Mouse (Mus musculus) G1E (cell line): ENCODE data around the gene Bcar1. TPM values are rescaled to one million over a fixed set of nuclear protein-coding genes. Genes with fewer than 3 reads are reported as not detected.

Experiments used
- ATAC-seq: 2 replicates; pipeline ENCODE4 v1.8.0; 2016; ENCODE audit warnings: mild to moderate bottlenecking; ENCODE audit not compliant: insufficient number of reproducible peaks, poor library complexity, low FRiP score, severe bottlenecking; ENCODE audit errors: extremely low read depth
- DNase-seq: peaks from one replicate; pipeline ENCODE4 v3.0.0; 2012; ENCODE audit warnings: low spot score
- H3K27me3 ChIP-seq: 2 replicates; pipeline ENCODE4 v1.6.1; 2012; ENCODE audit warnings: mild to moderate bottlenecking, low read length, inconsistent platforms; ENCODE audit not compliant: insufficient read depth
- H3K36me3 ChIP-seq: replicated peaks from 2 replicates; pipeline ENCODE3; 2012; ENCODE audit warnings: mild to moderate bottlenecking, inconsistent platforms
- H3K4me1 ChIP-seq: 2 replicates; pipeline ENCODE4 v1.6.1; 2012; ENCODE audit warnings: low read depth, low read length, inconsistent platforms, mixed read lengths; ENCODE audit not compliant: insufficient read depth
- H3K4me3 ChIP-seq: 2 replicates; pipeline ENCODE4 v1.5.1; 2012; ENCODE audit warnings: low read depth, mild to moderate bottlenecking, inconsistent platforms, low read length, moderate library complexity, mixed read lengths
- H3K9me3 ChIP-seq: replicated peaks from 2 replicates; pipeline ENCODE4 v1.6.1; 2012; ENCODE audit warnings: inconsistent platforms
- CTCF ChIP-seq: IDR thresholded peaks from 2 replicates; pipeline ENCODE4 v1.5.1; 2012; ENCODE audit warnings: low read depth, low read length, inconsistent platforms, mixed read lengths
- GATA1 ChIP-seq: IDR thresholded peaks from 2 replicates; pipeline ENCODE4 v1.6.1; 2012; ENCODE audit warnings: borderline replicate concordance, low read length, inconsistent platforms, mixed read lengths
- GATA2 ChIP-seq: IDR thresholded peaks from 2 replicates; pipeline ENCODE4 v1.6.1; 2012; ENCODE audit warnings: low read depth, low read length, inconsistent platforms, borderline replicate concordance
- POLR2AphosphoS5 ChIP-seq: IDR thresholded peaks from 2 replicates; pipeline ENCODE4 v1.6.1; 2012; ENCODE audit warnings: low read depth, low read length, inconsistent platforms; ENCODE audit not compliant: insufficient replicate concordance
- TAL1 ChIP-seq: conservative IDR thresholded peaks from 2 replicates; pipeline ENCODE4 v1.6.1; 2012; ENCODE audit warnings: low read depth, low read length, inconsistent platforms, mixed read lengths
- polyA plus RNA-seq: library from polyadenylated mRNA; stranded (reverse); fragments of >175 nt; gene quantifications from 2 replicates; pipeline ENCODE4 v1.2.3, GENCODE M21; 2012
- total RNA-seq, 2 experiments: library from RNA; stranded (forward) in 1 of 2; stranded (reverse) in 1 of 2; fragments of 200-1000 nt in 1 of 2; fragments of >200 nt in 1 of 2; fragmentation: Nextera tagmentation in 1 of 2; gene quantifications; 2 replicates each; pipeline ENCODE4 v1.2.3; 2014 to 2017

Gene Bcar1
- total and polyA plus RNA-seq, 3 experiments, result 0.39 to 1.1 (median 1.0) TPM

DNA sequence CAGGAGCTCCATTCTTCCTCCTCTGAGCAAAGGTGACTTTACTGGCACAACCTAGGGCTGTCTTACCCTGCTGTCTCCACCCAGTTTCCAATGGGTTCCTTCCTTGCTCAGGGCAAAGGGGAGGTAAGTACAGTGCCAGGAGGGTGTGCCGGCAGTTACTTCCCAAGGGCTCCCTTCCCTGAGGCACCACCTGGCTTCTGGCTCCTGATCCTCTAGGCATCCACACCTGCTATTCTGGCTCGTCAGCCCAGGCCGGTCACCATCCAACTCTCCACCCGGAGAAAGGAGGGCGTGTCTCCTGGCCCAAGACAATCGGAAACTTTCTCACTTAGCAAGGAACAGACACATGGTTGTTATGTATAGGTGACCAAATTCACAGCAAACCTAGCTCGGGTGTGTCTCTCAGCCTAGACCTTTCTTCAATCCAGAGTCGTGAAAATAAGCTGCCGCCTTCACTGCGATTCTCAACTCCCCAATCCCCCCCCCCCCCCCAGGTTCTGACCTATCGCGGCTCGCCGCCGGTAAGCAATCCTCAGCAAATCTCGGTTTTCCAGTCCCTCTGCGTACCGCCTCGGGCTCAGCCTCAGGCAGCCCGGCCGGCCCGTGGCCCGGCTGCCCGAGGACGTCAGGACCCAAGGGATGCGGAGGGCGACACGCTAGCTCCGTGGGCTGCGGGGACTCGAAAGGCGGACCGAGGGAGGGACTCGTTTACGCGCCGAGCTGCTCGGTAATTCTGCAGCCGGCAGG lies 12.2 kb downstream of the Bcar1 start:
- ATAC-seq (no peak), DNase-seq (no peak)
- no peaks in the 10 kb centered on the region for H3K9me3 ChIP-seq
- H3K4me3 ChIP-seq, result peak overlapping the region; percentile 75
- peaks cover 95% of the 10 kb centered on the region for H3K27me3 ChIP-seq
- no peak for TF ChIP-seq POLR2AphosphoS5
- TF ChIP-seq GATA1, result no peak
- peaks cover 27% of the 10 kb centered on the region for H3K4me1 ChIP-seq
- H3K36me3 ChIP-seq, result no peaks in the 10 kb centered on the region

DNA sequence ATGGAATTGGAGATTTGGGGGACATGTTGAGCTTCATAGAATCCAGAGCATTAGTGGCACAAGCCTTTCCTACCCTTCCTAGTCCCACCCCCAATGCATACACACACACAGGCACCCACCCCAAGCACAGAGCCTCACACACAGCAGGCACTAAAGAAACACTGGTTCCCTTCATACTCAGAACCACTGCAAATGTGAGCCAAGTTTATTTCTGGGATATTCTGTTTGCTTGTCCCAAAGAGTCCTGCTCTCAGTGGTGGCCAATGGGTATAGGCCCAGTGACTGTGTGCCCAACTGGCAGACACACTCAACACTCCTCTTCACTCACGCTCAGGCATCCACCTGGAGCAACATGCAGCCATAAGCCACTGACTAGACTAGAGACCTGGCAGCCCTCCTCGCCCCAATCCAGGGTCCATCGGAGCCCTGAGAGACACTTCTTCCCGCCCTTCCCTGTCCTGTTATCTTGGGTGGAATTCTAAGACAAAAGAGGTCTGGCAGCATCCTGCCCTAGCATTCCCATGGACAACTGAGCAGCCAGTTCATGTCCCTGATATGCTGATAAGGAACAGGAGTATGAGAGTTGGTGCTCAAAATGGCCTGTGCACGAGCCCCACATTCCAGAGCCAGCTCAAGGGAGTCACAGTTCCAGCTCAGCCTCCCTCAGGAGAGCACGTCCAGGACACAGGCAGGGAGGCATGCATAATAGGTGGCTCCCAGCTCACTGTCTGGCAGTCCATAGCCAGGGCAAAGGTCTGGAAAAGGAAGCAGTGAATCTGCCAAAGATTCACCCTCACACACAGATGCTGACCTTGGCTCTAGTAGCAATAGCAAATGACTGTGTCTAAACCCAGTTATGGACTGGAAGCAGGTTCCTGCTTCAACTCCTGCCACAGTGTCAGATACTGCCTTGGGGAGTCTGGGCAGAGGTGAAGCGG lies 14.1 kb downstream of the Bcar1 start:
- H3K27me3 ChIP-seq, result peaks cover 93% of the 10 kb centered on the region
- H3K9me3 ChIP-seq, result no peaks in the 10 kb centered on the region
- no peaks in the 10 kb centered on the region for H3K36me3 ChIP-seq
- DNase-seq (no peak), ATAC-seq (no peak)
- H3K4me3 ChIP-seq, result no peak overlapping the region
- peaks cover 27% of the 10 kb centered on the region for H3K4me1 ChIP-seq
- no peak for TF ChIP-seq CTCF
- TF ChIP-seq GATA1, result no peak
- TF ChIP-seq POLR2AphosphoS5, result no peak
- no peak for TF ChIP-seq TAL1
- TF ChIP-seq GATA2, result no peak

DNA sequence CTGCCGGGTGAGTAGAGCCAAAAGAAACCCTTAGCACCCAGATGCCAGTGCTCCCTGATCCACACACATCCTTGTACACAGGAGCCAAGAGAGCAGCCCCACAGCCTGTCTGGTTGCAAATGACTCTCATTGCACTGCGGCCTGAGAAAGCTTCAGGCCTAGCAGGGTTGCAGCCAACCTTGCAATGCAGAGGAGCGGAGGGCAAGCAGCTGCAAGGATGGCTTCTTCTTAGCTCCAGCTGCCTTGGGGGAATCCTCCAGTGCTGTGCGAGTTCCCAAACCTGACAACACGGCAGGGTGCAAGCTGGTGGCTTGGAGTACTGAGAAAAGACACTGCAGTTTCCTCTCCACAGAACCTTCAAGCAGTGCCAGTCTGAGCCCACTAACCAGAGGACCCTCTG lies 15.1 kb downstream of the Bcar1 start:
- peaks cover 24% of the 10 kb centered on the region for H3K4me1 ChIP-seq
- H3K27me3 ChIP-seq, result peaks cover 91% of the 10 kb centered on the region
- H3K36me3 ChIP-seq, result no peaks in the 10 kb centered on the region
- H3K4me3 ChIP-seq, result no peak overlapping the region
- no peak for TF ChIP-seq CTCF
- no peak for TF ChIP-seq POLR2AphosphoS5
- TF ChIP-seq GATA2, result no peak
- no peak for TF ChIP-seq TAL1
- TF ChIP-seq GATA1, result no peak
- no peaks in the 10 kb centered on the region for H3K9me3 ChIP-seq
- DNase-seq, result no peak
- no peak for ATAC-seq

DNA sequence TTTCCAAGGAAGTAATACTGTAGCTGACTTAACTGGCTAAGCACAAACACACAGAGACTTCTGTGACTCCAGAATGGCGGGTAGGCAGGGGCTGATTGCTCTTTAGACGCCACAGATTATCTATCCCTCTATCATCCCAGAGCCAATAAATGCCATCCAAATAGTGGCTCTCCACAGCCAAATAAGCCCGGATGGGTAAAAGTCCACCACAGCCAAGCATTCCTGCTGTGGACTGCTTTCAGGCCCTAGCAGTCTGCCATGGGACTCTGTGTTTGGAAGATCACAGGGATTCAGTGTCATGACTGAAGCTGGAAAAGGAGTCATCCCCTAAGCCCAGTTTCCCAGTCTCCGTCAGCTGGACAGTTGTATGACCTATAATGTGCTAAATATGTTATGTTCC lies 16.1 kb downstream of the Bcar1 start:
- DNase-seq (no peak), ATAC-seq (no peak)
- no peak for TF ChIP-seq GATA1
- no peak for TF ChIP-seq CTCF
- TF ChIP-seq GATA2, result no peak
- no peak for TF ChIP-seq POLR2AphosphoS5
- TF ChIP-seq TAL1, result no peak
- Histone ChIP-seq H3K4me3 (no peak overlapping the region), H3K36me3 (no peaks in the 10 kb centered on the region), H3K4me1 (peaks cover 16% of the 10 kb centered on the region), H3K9me3 (no peaks in the 10 kb centered on the region), H3K27me3 (peaks cover 82% of the 10 kb centered on the region)

DNA sequence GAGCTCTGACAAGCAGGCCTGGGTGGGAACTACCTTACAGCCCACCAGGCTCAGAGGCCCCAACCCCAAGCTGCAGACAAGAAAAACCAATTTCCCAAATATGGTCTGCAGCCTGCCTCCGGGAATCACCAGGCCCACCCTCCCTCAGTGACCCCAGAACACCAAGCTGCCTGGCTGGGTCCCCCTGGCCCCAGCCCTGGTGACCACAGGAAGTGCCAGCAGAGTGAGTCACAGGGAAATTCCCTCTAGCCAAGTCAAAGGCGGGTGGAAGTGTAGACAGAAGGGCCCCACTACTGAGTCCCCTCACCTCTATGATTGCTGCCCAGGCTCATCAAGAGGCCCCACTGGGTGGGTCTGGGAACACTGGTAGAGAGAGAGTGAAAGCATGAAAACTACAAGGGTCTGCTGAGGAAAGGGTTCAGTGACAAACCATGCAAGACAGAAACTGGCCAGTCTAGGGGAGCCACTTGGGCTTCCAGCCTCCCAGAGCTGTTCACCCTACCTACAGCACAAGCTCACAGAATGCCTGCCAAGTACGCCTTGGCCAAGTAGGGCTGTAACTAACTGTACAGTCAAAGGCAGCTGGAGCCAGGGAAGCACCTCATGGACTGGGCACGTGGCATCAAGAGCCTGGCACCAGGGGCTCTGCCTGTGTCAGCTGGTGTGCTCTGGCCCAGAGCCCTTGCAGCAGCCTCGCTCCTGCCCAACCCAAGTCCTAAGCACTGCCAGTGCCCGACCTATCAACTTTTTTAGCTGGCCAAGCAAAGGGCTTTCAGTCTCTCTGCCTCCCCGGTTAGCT lies 17.3 kb downstream of the Bcar1 start:
- DNase-seq (no peak), ATAC-seq (no peak)
- Histone ChIP-seq H3K4me3 (no peak overlapping the region), H3K36me3 (no peaks in the 10 kb centered on the region), H3K4me1 (peaks cover 5% of the 10 kb centered on the region), H3K27me3 (peaks cover 74% of the 10 kb centered on the region), H3K9me3 (no peaks in the 10 kb centered on the region)
- TF ChIP-seq POLR2AphosphoS5, result no peak
- no peak for TF ChIP-seq TAL1
- TF ChIP-seq CTCF, result no peak
- no peak for TF ChIP-seq GATA1
- TF ChIP-seq GATA2, result no peak

DNA sequence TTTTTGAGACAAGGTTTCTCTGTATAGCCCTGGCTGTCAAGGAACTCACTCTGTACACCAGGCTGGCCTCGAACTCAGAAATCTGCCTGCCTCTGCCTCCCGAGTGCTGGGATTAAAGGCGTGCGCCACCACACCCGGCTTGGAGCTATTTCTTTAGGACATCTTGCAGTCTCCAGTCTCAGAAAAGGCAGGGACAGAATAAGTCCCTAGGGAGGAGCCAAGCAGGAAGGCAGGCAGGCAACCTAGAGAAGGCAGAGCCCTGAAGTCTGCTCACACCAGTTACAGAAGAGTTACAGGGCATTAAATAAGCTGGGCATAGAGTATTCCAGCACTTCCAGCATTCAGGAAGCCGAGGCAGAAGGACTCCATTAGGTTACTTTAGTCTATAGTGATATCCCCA lies 18.3 kb downstream of the Bcar1 start:
- DNase-seq (no peak), ATAC-seq (no peak)
- Histone ChIP-seq H3K4me1 (no peaks in the 10 kb centered on the region; the same call in 1 of the 2 replicates), H3K36me3 (no peaks in the 10 kb centered on the region), H3K27me3 (peaks cover 72% of the 10 kb centered on the region), H3K4me3 (no peak overlapping the region), H3K9me3 (no peaks in the 10 kb centered on the region)
- TF ChIP-seq GATA1 (no peak), POLR2AphosphoS5 (no peak), TAL1 (no peak), CTCF (no peak), GATA2 (no peak)
